Mouse (Mus musculus): ENCODE results near the gene Atrnl1.
"Not testable (repeated sequence)": the region's sequence is repeated elsewhere in the genome, so short reads cannot be mapped to it uniquely, and the experiment has no call there.

Atrnl1 gene

DNA sequence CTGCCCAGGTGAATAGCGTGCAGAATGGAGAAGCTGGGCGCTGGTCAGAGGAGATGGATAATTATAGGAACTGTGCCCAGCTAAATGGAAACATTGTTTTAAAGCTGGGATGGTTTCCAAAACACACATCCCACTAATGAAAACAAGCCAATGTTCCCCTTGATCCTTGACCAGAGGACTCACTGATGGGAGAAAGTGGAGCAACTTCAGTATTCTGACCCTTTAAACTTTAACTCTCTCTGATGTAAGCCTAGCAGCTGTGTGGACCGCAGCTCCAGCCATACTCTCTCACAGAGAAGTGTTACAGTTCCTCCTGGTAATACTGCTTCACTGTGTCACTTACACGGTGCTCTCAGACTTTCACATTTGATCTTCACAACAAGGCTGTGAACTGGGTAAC, 432.7 kb downstream of the Atrnl1 start:
- DNase-seq = no peak

- DNase-seq = no peak
Measured at GRCm38 (mm10) chr19:58044816-58045215, 434.0 kb downstream of the Atrnl1 start.

- no peak for DNase-seq
Measured at GRCm38 (mm10) chr19:58046656-58047055, 435.8 kb downstream of the Atrnl1 start.

GRCm38 (mm10) chr19:58050410-58050809, 439.6 kb downstream of the Atrnl1 start:
- DNase-seq = not testable (repeated sequence)

DNA sequence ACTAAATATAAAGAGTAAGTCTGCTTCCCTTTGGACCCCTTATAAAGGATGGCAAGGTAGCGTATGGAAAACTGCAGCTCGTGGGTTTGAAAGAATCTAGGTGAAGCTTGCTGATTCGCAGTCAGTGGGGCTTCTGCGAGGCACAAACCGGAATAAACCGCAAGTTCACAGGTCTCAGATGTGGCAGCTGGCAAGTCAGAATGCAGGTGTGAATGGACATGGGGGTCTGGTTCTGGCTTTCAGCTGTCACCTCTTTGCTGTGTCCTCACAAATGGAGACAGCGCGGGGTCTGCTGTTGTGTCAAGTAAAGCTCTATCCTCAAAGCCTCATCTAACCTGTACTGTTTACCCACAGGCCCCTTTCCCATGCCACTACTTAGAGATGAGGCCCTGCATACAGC, 440.2 kb downstream of the Atrnl1 start:
- peak; percentile 15 to 49 for DNase-seq

DNA sequence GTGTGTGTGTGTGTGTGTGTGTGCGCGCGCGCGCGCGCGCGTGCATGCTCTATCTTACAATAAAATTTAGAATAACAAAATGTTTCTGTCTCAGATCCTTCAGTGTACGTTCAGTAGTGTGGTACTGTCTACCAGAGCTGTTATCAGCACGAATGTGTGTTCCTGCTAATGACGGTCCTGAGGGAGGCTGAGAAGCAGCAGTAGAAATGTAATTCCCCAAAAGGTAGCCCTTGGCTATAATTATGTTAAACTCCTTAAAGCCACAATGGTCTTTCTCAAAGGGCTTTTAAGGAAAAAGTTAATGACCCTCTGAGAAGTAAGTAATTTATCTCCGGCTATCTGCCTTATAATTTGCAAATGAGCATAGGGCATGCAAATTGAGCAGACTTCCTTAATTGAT, 441.1 kb downstream of the Atrnl1 start:
- no peak for DNase-seq

DNA sequence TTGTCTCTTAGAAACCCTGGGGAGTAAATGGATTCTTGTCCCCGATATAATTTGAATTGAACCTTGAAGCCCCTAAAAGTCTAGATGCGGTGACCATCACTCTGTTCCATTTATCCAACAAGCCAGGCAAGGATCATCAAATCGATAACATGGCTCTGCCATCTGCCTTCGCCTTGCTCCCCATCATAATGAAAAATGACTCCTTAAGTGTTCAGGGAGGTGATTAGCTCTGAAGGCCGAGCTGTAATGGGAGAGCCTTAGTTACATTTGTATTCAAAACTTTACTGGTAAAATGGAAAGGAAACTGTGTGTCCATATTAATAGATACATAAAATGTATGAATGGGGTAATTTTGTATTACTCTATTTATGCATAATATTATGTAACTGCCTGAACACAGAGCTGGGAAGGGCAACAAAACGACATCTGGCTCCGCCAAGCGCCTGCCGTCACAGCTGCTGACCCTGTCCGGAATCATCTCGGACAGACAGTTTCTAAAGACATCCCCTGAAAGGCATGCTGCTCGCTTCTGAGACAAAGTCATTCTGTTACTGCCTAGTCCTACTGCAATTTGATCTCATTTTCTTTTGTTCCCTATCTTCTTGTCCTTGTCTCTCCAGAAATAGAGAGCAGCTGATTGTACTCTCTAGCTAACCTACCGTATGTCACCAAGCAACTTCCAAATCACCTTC, 441.8 kb downstream of the Atrnl1 start:
- no peak for DNase-seq

DNA sequence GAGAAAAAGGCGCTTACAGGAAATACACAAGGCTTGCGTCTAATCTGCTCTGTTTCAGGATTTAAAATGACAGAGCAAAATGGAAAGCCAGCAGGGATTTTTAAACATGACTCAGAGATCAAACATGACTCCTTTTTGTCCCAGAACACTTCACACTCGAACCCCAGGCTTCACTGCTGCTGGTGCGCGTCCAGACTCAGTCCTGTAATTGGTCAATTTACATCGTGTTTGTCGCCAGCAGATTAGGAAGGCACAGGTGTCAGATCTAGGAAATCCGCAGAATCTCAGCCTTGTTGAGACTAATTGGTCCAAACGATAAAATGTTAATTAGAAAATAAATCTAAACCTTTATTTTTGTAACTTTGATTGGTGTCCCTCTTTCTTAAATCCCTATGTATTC, 448.9 kb downstream of the Atrnl1 start:
- no peak for DNase-seq

- no peak for DNase-seq
Measured at GRCm38 (mm10) chr19:58060199-58060853, 449.5 kb downstream of the Atrnl1 start.

DNA sequence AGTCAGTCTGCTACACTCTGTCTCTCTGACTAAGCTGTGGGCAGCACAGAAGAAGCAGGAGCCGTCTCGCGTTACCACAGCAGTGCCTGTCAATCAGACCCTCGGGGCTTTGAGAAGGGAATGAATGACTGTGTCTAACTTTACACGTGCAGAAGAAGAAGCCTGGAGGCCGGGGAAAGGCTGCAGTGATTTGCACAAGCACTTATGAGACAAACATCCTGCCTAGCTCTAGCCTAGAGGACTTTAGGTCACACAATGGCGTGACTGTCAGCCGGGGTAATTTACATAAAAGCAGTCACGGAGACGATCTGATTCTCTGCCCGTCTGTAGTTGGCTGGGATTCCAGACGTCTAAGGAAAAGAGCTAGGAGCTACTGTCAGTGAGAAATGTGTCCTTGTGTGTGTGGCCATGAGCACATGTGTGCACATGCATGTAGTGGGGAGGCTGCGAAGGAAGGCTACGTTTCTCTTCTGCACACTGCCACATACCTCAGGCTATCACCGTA, 450.1 kb downstream of the Atrnl1 start:
- DNase-seq = no peak

- no peak for DNase-seq
Measured at GRCm38 (mm10) chr19:58061933-58062332, 451.1 kb downstream of the Atrnl1 start.

DNA sequence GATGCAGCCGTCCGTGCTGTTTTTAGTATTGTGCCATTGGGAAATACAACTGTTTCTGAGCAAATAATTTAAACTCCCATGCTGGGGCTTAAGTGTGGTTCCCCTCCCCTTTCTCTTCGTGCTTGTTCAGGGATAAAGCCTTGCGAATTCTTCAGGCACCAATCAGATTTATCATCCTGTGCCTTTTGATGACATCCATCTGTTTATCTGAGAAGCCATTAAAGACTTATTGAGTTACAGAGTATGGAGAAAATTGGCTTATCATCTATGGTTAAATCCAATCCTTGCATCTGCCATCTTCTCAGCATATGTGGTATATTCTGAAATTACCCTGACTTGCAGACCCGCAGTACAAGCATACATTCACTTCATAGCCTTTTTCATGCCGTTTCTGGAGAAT, 452.7 kb downstream of the Atrnl1 start:
- no peak for DNase-seq

- no peak for DNase-seq
Measured at GRCm38 (mm10) chr19:58064116-58065000, 453.5 kb downstream of the Atrnl1 start.

- DNase-seq = no peak
Measured at GRCm38 (mm10) chr19:58065001-58065314, 454.1 kb downstream of the Atrnl1 start.

- DNase-seq = no peak
Measured at GRCm38 (mm10) chr19:58065514-58065913, 454.7 kb downstream of the Atrnl1 start.

DNA sequence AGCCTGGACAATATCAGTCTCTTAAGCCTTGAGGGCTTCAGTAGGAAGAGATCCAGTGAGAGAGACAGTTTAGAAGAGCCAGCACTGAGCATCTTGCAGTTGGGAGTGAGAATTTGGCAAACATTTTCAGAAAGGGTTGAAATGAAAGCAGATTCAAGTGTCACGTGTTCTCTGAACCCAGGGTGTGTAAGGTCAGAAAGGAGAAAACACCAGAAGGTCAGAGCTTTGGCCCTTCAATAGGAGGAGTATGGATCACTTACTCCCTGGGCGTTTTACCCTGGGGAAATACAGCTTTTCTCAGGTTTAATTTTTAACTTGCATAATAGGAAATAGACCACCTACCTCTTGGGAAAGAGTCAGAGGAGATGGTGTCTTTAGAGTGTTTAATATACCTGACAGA, 457.3 kb downstream of the Atrnl1 start:
- DNase-seq = no peak

GRCm38 (mm10) chr19:58068958-58069357, 458.1 kb downstream of the Atrnl1 start:
- DNase-seq = no peak

GRCm38 (mm10) chr19:58072404-58072803, 461.6 kb downstream of the Atrnl1 start:
- no peak for DNase-seq

DNA sequence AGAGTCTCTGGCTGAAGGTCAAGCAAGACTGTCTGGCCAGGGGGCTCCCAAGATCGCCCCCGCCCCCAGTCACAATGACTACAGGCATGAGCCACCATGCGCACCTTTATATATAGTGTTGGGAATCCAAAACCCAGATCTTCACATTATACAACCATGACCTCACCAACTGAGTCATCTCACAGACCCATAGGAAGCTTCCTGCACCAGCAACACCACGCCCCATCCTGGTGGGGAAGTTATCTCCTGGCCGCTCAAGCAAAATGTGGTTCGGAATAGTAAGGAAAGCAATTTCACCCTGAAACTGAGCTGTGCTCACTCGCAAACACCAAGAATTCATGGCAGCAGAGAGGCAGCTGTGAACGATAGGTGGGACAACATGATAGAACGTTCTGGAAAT, 462.0 kb downstream of the Atrnl1 start:
- no peak for DNase-seq

DNA sequence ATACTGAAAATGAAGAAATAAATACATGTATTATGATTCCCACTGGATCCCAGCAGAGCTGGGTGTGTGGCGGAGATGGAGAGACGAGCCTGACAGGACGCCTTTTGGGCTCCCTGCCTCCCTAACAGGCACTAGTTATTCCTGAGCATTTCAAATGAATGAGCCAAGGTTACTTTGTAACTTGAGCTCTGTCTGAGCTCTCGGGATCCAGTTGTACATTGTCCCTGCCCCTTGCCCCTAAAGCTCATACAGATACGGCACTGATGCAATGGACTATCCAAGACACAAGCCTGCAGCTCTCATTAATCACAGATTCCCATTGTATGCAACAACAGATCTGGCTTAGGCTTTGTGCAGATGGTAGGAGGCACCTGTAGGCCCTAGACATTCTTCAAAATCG, 464.4 kb downstream of the Atrnl1 start:
- no peak for DNase-seq

DNA sequence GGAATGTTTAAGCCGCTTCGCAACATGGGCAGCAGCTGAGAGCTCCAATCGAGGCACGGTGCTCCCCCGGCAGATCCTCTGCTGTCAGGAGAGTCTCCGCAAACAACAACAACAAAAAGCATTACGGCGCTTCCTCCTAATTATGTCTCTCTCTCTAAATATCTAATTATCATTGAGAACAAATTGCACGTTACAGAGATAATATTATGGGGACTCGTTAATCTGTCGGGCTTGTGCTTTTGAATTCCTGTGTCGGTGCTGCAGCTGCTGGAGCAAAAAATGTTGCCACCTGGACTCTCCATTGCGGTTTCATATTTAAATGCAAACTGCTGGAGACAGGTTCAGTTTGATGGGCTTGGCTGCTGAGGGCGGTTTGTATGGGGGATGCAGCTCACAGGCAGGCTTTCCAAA, 466.1 kb downstream of the Atrnl1 start:
- no peak for DNase-seq

- no peak for DNase-seq
Measured at GRCm38 (mm10) chr19:58077529-58078070, 466.8 kb downstream of the Atrnl1 start.

- no peak for DNase-seq
Measured at GRCm38 (mm10) chr19:58080168-58080567, 469.3 kb downstream of the Atrnl1 start.

Measured in thymus, postnatal 36 days (tissue).